Mouse (Mus musculus) urinary bladder, postnatal 4 days (tissue): ENCODE results near the gene Vipas39.
"Not testable (repeated sequence)": the region's sequence is repeated elsewhere in the genome, so short reads cannot be mapped to it uniquely, and the experiment has no call there.

Source experiments
- DNase-seq, 2 experiments: peaks; one replicate each; pipeline ENCODE4 v3.0.0; 2021 to 2022; ENCODE audit warnings: low spot score in 2 of 2

The Vipas39 gene

DNA sequence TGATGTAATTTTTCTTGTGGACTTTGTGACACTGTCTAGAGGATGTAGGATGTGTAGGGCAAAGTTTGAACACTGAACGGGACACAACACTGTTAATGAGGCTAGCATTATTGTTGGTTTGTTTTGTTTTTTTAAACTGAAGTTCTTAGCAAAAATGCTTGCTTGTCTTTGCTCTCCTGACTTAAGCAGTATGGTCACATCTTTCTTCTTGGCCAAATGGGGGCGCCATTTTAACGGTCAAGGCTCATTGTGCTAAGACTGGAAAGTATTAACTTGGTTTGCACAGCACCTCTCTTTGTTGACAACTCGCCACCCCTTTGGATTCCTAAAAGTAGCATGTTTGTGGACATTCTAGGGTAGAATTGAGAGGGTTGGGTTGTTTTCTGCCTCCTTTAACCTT, 1.6 kb upstream of the Vipas39 start:
- no peak for DNase-seq

DNA sequence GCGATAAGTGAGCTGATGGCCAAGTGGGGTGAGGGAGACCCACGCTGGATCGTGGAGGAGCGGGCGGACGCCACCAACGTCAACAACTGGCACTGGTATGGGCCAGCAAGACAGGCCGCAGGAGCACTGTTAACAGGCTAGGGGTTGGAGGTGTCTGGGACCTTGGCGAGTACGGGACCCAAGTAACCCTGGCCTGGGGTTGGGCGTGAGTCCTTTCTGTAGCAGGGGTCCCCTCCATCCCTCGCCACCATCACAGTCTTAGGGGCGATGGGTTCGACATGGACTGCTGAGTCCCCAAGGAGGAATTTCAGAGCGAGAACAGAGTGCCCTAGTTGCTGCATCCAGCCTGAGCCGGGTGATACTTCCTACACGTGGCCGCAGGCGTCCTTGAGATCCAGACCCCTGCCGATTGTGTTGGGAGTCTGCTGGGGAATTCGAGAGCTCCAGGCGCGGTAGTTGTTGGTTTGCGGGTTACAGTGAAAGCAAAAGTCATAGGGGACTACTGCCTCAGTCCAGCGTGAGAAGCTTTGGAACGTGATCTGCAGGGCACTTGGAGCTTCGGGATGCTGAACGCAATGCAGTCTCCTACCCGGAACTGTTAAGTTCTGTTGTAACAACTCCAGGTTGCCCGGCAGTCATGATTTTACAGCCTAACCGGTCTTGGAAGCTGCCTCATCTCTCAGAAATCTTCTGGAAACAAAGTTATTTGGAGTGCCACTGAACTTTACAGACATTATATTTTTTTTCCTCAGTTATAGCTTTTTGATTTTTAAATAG, 959 bp upstream of the Vipas39 start:
- DNase-seq = no peak

DNA sequence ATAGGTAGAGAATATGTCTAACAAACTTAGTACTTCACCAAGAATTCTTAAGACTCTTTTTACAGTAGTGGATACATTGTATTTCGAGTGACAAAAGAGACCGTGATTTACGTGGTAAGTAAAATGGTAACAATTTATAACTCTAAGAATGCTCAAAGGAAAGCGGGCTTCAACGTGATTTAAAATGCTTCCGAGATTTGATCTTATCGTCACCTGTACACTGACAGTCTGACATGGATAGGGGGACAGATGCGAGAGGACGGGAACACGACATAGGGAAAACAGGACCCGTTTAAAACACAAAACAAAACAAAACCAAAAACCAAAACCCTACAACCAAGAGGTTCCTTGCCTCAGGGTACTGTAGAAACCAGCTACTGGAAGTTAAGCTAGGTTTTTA, 612 bp downstream of the Vipas39 start:
- DNase-seq = no peak

DNA sequence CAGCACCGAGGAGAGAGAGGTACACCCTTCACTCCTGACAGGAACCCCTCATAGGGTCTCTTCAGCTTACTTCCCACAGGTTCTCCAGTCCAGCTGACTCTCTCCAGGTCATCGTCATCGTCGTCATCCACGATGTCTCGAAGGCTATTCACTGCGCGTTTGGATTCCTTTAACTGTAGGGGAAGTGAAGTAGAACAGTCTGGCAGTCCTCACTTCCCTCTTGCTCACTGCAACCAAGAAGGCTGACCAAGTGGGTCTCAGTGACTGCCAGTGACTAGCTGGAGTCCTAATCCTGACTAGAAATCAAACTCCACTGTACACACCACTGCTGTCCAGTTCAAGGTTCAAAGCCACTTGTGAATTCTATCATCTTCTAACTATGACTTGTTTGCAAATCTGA, 5.5 kb downstream of the Vipas39 start:
- DNase-seq = no peak

DNA sequence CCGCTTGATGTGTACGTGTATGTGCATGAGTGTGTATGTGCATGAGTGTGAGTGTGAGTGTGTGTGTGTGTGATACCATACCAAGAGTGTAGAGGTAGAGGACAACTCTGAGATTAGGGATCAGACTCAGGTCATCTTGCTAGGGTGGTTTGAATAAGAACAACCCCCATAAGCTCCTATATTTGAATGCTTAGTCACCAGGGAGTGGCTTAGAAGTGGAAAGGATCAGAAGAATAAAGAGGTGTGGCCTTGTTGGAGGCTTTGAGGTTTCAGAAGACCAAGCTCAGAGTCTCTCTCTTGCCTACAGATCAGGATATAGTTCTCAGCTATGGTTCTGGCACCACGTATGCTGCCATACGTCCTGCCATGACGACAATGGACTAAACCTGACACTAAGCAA, 9.4 kb downstream of the Vipas39 start:
- DNase-seq = no peak

DNA sequence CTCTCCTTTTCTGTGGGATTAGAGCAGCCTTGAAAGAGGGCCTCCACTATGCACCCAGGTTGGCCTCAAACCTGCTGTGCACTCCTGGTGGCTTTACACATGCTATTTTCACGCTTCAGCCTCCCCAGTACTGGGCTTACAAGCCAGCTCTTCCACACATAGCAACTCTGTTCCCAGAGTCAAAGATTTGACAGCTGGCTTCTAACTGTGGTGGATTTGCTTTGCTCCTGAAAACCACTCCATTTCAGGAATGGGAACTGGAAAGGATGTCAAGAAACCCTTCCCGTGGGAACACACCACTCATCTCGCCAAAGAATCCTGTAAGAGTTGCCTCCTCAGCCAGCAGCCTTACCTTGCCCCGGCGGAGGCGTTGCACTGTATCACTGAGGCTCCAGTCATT, 12.2 kb downstream of the Vipas39 start:
- no peak for DNase-seq

DNA sequence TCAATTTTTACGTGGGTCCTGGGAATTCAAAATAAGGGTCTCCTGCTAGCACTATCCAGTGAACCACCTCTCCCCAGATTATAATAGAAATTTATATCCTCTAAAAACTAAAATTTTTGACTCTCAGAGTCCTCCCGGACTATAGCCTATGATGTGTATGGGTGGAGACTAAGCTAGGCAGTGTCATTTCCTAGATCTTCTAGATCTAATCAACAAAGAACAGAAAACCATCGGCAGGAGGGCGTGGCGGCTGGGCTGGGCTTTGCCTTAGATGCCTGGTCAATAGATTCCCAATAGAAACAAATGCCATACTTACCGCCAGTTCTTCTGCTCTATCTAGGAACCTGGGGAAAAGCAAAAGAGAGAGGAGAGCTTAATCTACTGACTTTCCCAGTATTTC, 15.9 kb downstream of the Vipas39 start:
- DNase-seq = no peak

DNA sequence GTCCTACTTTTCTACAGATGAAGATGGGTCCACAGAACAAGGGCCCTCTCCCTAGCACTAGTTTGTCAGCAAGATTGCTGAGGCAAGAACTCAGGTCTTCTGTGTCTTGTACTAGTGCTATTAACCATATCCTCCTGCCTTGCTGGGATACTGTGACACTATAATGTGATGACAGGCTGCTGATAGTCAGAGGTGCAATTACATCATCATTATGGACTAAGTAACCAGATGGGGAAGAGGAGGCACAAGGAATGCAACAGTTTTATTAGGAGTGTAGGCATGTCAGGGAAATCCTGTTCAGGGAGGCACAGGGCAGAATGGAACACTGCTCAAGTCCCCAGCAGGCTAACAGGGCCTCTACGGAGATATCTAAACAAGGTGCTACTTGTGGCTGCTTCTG, 27.4 kb downstream of the Vipas39 start, which contains the start of gene Noxred1:
Gene Noxred1, minus strand, starts transcription at position 101 of the 400 bp plus-strand sequence.
- no peak for DNase-seq

DNA sequence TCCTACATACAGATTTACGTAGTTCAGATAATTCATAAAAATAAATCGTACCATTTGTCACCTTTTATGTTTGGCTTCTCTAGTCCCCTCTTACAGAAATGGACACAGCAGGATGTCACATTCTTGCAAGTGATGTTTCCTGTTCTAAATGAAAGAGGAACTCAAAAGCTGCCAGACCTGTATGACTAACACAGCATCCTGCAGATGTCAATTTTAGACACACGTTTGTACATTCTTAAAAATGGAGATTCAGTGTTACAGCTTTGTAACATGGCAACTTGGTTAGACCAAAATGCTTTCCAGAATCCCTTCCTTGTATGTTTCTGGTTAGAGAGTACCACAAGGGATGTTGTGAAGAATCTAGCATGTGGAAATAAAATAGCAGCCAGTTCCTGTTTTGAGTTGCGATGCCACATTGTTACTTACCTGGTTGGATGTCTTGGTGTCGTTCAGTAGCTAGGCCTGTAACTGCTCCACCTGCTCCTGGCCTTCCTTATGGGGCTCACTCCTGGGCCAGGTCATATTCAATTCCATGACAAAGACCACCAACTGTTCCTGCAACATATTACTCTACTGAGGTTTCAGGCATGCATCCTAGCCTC, 29.1 kb downstream of the Vipas39 start:
- DNase-seq = no peak

DNA sequence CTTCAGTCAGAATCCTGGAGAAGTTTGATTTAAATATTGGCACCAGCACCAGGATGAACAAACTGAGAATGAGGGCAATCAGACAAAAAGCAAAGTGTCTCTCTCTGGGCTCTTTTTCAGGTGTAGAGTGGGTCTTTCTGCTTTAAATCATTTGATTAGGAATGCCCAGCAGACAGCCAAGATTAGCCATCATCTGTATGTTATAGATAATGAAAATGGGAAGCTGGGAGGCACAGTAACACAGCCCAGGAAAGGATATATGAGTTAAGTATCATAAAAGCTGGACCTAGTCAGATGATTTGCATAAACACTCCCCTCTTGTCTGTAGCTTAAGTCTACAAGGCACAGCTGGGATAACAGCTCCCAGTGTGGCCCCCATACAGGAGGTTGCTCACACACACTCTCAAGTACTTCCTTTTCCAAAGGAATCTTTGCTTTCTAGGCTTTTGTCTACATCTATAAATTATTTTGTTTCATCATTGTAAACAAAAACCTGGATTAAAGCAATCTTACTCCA, 35.6 kb downstream of the Vipas39 start:
- no peak for DNase-seq

DNA sequence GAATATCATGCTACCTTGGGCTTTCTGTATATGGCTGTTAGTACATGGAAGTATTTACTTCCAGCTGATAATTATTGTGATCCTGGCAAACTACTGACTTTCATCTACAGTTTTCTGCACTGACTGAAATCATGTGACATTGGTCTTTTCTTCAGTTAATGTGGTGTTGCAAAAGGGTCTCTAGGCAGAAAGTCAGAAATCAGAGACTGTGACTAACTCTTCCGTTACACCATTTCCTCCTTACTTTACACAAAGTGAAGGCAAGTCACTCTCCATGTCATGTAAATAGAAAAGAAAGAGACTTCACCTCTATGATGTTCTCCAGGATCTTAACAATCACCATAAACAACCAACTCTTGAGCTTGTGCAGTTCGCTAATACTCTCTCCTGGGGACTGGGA, 36.4 kb downstream of the Vipas39 start:
- DNase-seq = no peak

DNA sequence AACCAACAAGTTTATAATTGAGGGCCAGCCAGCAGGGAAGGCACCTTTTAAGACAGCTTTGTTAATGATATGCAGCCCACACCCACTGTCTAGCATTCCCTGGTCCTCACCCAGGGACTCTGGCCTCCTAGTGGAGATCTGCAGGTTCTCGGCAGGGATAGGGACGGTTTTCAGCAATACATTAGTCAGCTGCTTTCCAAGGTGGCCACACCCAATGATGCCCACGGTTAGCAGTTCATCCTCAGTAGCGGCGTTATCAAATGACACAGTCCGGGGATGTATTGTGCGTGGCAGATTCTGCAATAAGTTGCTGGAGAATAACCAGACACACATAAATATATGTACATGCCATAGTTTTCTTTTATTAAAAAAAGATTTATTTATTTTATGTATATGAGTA, 39.3 kb downstream of the Vipas39 start:
- no peak for DNase-seq

DNA sequence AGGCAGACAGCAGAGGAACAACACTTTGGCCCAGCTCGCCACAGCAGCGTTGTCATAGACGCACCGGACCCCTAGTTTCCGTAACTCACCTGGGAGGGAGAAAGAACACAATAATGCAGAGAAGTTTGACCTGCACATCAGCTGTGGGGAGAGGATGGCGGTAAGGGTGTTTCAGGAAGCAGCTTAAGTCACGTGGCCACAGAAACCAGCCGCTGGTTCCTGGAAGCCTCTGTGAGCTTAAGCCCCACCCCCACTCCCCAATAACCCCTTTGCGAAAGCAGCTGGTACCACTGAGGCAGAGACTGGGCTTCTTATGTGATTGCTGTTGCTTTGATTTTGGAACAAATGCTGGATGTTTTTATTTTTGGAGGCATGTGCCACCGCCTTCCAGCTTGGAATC, 41.1 kb downstream of the Vipas39 start:
- DNase-seq = no peak

DNA sequence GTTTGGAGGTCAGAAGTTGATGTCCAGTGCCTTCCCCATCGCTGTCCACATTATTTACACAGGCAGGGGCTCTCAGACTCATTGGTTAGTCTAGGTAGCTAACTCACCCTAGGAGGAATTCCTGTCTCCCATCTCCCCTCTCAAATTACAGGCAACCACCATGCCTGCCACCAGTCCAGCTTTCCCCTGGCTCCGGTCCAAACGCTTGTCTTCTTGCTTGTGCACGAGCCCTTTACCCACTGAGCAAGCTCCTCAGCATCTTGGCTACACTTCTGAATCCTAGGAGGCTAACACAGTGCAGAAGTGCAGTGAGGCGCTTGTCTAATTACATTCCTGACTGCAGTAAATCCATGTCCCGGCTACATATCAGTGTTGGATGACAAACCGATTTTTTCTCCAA, 46.7 kb downstream of the Vipas39 start:
- DNase-seq = no peak

DNA sequence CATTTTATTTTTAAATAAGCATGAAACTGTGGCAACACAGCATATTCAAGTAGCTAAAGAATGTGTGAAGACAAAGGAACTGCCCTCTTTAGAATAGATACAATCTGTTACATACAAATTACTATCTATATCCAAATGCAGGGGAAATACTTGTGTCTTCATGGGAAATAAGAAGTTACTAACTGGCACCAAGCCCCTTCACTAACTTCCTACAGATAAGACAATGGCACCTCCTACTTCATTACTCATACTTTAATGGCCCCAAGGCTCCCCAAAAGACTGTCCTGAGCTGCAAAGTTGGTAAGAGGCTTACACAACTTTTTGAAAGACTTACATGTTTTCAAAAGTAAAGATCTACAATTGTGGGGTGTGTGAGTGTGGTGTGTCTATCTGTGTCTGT, 48.5 kb downstream of the Vipas39 start:
- DNase-seq = no peak

DNA sequence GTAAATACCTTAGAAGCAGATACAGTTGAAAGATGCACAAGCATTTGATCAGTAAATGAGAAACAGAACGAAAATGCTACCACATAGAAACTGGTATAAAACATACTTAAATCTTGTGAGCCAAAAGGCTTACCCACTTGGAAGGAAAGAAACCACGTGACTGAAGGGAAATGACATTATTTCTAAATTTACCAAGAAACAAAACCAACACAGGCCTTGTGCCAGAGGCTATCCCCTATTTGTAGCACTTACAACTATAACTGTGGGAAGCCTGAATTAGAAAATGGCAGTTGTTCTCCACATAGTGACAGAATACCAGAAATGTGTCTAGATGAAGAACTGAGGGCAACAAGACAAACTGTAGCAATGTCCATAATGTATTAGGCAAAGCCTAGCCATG, 50.0 kb downstream of the Vipas39 start:
- no peak for DNase-seq

DNA sequence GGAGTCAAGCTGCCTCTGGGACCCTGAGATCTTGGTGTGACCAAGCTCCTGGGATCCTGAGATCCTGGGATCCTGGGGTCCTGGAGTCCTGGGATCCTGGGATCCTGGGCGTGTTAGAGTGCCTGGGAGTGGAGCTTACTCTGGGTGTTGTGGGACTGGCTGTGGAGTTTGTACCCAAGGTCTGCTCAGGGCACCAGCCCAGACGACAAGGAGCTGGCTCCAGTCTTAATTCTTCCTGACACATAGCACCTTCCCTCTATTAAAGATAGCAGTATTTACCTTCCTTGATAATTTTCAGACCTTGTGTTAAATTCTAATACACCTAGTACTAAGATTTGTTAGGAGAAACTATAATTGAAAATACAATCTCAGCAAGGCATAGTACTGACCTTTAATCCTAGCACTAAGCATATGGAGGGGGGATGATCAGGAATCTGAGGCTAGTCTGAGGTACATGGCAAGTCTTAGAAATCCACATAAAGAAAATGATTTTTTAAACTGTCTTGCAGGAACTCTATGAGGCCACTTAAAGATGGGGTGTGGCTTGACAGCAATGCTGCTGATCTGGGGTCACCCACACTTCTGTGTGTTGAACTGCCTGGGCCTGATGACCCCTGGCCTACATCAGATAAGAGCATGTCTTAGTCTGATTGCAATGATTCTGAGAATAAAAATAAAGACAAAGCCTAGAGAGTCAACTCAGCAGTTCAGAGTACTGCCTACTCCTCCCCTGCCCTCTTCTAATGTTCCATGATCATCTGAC, 53.0 kb downstream of the Vipas39 start:
- no peak for DNase-seq

DNA sequence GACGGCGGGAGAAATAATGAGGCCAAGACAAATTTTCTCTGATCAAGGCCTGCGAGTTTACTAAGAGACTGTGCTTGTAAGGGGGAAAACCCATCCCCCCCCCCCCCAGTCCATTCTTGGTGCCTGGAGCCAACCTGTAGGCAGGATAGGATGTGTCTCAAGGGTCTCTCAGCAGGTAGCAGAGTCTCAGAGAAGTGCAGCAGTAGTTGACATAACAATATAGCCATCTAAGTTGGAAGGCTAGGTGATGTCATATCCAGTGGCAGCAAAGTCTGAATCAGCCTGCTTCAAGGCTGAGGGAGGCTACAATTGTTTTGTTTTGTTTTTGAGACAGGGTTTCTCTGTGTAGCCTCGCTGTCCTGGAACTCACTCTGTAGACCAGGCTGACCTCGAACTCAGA, 60.3 kb downstream of the Vipas39 start:
- not testable (repeated sequence) for DNase-seq

DNA sequence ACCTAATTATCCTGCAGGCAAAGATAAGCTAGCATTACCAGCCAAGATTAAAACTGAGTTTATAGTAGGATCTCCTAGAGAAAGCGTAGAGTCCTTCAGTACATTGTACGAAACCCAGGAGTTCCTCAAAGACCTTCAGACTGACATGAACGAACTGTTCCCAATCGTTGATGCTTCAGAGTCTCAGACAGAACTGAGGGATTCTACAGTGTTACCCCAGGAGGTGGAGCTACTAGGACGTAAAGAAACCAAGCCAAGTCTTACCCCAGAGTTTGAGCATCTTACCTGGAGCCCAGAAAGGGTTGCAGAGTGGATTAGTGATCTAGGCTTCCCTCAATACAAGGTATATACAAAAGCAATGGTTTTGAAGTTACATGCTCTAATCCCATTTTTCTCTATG, 64.4 kb downstream of the Vipas39 start:
- DNase-seq = no peak

DNA sequence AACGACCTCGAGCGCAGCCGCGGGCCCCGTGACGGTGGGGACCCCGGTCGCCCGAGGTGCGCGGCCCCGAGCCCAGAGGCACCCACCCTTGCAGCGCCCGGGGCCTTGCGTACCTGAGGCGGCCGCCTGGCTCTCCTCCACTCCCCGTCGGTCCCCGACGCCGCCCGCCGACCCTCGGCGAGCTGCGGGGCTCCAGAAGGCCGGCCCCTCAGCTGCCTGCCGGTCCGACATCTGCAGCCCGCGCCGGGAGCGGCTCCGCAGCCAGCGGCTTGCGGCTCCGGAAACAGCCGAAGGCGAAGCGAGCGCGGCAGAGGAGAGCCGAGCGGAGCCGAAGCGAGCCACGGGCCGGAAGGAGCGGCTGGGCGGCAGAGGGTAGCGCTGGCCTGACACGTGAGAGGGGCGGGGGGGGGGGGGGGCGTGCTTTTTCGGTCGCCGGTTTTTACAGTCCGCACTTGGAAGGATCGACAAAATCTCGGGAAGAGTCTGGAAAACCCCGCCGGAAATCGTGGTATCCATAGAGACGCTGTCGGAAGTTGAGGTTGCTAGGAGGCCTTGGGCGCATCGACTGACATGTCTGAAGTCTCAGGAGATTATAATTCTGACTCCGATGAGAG, 66.0 kb downstream of the Vipas39 start, which contains the start of gene Tmed8:
Gene Tmed8, minus strand, starts transcription at position 482 of the 614 bp plus-strand sequence.
- peak; percentile 71 to 76 for DNase-seq

DNA sequence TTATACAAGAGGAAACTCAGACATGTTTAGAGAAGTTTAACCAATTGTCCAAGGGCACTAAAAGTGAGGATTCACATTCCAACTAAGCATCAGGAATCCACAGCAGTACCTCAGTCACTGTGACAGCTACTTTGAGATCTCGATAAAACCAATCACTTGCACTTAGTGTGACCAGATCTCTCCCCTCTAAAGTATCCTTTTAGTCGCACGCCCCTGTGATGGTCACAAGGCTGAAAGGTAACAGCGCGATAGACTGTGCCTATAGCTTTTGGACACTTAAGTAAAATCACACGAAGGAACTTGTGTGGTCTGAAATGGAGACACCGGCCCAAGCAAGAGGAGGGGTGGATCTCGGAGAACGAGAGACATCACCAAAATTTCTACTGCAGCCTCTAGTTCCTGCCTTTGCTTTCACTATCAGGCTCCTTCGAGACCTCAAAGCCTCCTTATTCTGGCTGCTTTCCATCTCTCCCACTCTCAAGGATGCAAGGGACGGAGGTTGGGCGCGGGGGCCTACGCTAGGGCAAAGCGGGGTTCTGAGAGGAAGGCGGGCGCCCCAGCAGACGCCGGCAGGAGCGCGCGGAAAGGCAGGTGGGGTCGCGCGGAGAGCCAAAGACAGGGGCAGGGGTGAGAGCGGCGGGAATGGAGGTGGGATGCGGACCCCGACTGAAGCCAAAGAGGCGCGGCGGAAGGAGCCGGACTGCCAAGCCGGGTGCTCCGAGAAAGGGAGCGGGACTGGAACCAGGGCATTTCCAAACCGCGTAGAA, 66.7 kb downstream of the Vipas39 start, which contains the start of gene Samd15:
Gene Samd15, plus strand, starts transcription at position 518 of the 767 bp plus-strand sequence.
- peak in 1 of 2 experiments; percentile 22 for DNase-seq
